Mouse (Mus musculus): ENCODE data around the gene Cdh5.

DNA sequence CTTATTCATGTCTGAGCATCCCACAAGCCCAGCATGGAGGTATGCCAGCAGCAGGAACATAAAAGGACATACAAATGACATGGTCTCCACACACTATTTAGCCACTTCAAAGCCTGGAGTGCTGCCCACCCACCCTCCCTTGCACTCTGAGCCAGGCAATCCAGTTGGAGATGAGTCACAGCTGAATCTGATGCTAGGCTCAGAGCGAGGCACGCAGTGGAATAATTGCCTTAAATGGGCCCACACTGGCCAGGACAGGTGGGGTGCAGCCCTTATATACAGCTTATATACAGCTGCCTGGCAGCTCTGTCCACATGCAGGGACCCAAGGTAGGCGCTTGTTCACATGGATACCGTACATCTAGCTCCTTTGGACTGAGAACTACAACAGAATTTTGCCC lies 75.6 kb downstream of the Cdh5 start:
- TF ChIP-seq POLR2A (IDR thresholded peaks at IDR 0.05; ENCODE audit: borderline replicate concordance, insufficient read depth, low read length): no peak
- TF ChIP-seq CTCF (IDR thresholded peaks at IDR 0.05; ENCODE audit: borderline replicate concordance, insufficient read depth, low read depth, low read length): no peak
